Mouse (Mus musculus) liver, embryonic 14.5 days (tissue): ENCODE results near the gene Sqstm1. TPM values are rescaled to one million over a fixed set of nuclear protein-coding genes. Genes with fewer than 3 reads are reported as not detected.
A peak's percentile ranks its signal among the peaks of the same experiment; 100 is the strongest.

ENCODE experiments used
- ATAC-seq: fragments of 200-750 bp; cut with Nextera tagmentation; 2 replicates; pipeline ENCODE4 v1.8.0; 2017; ENCODE audit warnings: moderate number of reproducible peaks, mild to moderate bottlenecking, moderate library complexity; ENCODE audit not compliant: insufficient read depth
- DNase-seq, 3 experiments: peaks; one replicate each; pipeline ENCODE4 v3.0.0-alpha.2; 2012 to 2013; ENCODE audit warnings: low read depth in 3 of 3, low spot score in 3 of 3
- H3K27ac ChIP-seq: fragments of 300-500 bp; sonication (generic); 2 replicates; pipeline ENCODE4 v1.5.1; 2014; ENCODE audit warnings: moderate library complexity, mild to moderate bottlenecking, control low read depth, inconsistent platforms
- H3K27me3 ChIP-seq: fragments of 300-500 bp; sonication (generic); 2 replicates; pipeline ENCODE4 v1.6.1; 2014; ENCODE audit warnings: mild to moderate bottlenecking, low read length, moderate library complexity; ENCODE audit not compliant: control insufficient read depth, insufficient read depth
- H3K36me3 ChIP-seq: fragments of 300-500 bp; sonication (generic); replicated peaks from 2 replicates; pipeline ENCODE4 v1.6.1; 2014; ENCODE audit warnings: low read depth; ENCODE audit not compliant: control insufficient read depth, insufficient read depth
- H3K4me1 ChIP-seq, 2 experiments: fragments of 200-500 bp in 1 of 2; fragments of 300-500 bp in 1 of 2; sonication (generic) in 1 of 2; replicated peaks; 2 replicates each; pipeline ENCODE4 v1.6.1; 2012 to 2014; ENCODE audit warnings: antibody characterized with exemption in 1 of 2, inconsistent platforms in 1 of 2, low read length in 1 of 2; ENCODE audit not compliant: control insufficient read depth in 2 of 2, insufficient read depth in 2 of 2
- H3K4me2 ChIP-seq: fragments of 300-500 bp; sonication (generic); 2 replicates; pipeline ENCODE4 v1.6.1; 2014; ENCODE audit warnings: low read depth, mild to moderate bottlenecking, control low read depth, moderate library complexity
- H3K4me3 ChIP-seq, 2 experiments: fragments of 200-500 bp in 1 of 2; fragments of 300-500 bp in 1 of 2; sonication (generic) in 1 of 2; 2 replicates each; pipeline ENCODE4 v1.5.1; 2012 to 2014; ENCODE audit warnings: low read depth in 2 of 2, low read length in 2 of 2, mild to moderate bottlenecking in 2 of 2, control low read depth in 1 of 2, inconsistent platforms in 1 of 2, moderate library complexity in 1 of 2; ENCODE audit not compliant: insufficient read depth in 1 of 2
- H3K9ac ChIP-seq: fragments of 300-500 bp; sonication (generic); replicated peaks from 2 replicates; pipeline ENCODE4 v1.6.1; 2014; ENCODE audit warnings: mild to moderate bottlenecking, control low read depth, moderate library complexity
- H3K9me3 ChIP-seq: fragments of 300-500 bp; sonication (generic); 2 replicates; pipeline ENCODE4 v1.6.1; 2016; ENCODE audit warnings: low read length, mixed read lengths; ENCODE audit not compliant: control insufficient read depth
- CTCF ChIP-seq: IDR thresholded peaks from 2 replicates; pipeline ENCODE4 v1.5.1; 2016; ENCODE audit warnings: antibody characterized with exemption, low read depth, control low read depth
- EP300 ChIP-seq: IDR thresholded peaks from 2 replicates; pipeline ENCODE4 v1.6.1; 2016; ENCODE audit warnings: antibody characterized with exemption, low read depth
- WGBS: fragments of 180-500 bp; shearing (Covaris S2); extraction: QIAGEN DNeasy Blood & Tissue Kit; methylation state at CpG from one replicate; pipeline ENCODE4 v1.1.7; 2014; ENCODE audit not compliant: insufficient replicate concordance; 5-methylcytosine and 5-hydroxymethylcytosine counted together
- polyA plus RNA-seq, 2 experiments: library from polyadenylated mRNA; depleted of rRNA in 1 of 2; stranded (reverse) in 1 of 2; unstranded in 1 of 2; fragments of >200 nt; fragmentation: Nextera tagmentation in 1 of 2; extraction: Ambion mirVana in 1 of 2; gene quantifications; 2 replicates each; pipeline versions ENCODE4 v1.2.1 to v1.2.3; 2012 to 2014

The Sqstm1 gene
- polyA plus RNA-seq, 2 experiments: 43.7 to 103 TPM

DNA sequence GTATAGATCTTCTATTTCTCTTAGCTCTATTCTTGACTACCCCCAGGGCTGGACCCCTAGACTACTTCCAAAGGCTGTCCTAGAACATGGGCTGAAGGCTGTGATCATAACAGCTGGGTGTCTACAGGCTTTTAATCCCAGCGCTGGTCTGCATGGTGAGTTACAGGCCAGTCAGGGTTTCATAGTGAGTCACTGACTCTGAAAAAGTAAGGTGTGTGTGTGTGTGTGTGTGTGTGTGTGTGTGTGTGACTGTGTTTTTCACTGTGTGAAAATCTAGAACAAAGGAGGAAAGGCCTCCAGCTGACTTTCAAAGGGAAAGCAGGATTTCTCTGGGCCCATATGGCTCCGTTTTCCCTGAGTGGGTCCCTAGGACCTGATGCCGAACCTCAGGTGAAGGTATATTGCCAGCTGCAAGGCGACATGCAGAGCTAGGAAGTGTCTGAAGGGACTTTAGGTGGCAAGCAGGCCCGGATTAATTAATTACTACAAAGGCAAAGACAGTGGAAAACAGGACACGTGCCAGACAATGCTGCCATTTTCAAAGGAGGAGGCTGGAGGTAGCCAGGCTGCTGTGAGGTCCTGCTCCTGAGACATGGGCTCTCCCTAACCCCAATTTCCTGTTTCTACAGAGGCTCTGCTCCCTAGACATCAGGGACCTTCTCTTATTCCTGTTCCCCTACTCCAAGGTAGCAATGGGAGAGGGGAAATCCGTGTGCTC, 12.1 kb upstream of the Sqstm1 start:
- Histone ChIP-seq H3K4me3 (peak overlapping the region in 1 of 2 experiments; percentile 89; a peak in 3 of 4 replicates), H3K4me2 (peak overlapping the region; percentile 92), H3K9me3 (no peaks in the 10 kb centered on the region), H3K27ac (peak overlapping the region; percentile 98), H3K4me1 (peaks cover 28 to 37% of the 10 kb centered on the region in 2 experiments), H3K27me3 (no peaks in the 10 kb centered on the region), H3K9ac (peak overlapping the region; percentile 98), H3K36me3 (no peaks in the 10 kb centered on the region; the same call in 1 of the 2 replicates)
- no peak for DNase-seq
- TF ChIP-seq EP300 (no peak), CTCF (no peak)
- WGBS: 60% methylated on average over 7 of the region's 7 CpGs
- ATAC-seq: no peak

DNA sequence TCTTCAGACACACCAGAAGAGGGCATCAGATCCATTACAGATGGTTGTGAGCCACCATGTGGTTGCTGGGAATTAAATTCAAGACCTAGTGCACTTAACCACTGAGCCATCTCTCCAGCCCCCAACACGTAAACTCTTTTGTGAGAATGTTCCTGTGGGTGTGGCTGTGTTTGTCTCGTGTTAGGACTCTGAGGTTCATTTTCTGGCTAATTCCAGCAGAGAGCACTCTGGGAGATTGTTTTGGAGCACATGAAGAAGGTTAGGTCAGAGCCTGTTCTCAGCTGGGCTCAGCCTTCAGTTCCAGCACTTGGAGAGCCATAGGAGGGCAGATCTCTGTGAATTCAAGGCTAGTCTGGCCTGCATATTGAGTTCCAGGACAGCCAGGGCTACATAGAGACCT, 9.2 kb upstream of the Sqstm1 start:
- H3K36me3 ChIP-seq: no peaks in the 10 kb centered on the region

DNA sequence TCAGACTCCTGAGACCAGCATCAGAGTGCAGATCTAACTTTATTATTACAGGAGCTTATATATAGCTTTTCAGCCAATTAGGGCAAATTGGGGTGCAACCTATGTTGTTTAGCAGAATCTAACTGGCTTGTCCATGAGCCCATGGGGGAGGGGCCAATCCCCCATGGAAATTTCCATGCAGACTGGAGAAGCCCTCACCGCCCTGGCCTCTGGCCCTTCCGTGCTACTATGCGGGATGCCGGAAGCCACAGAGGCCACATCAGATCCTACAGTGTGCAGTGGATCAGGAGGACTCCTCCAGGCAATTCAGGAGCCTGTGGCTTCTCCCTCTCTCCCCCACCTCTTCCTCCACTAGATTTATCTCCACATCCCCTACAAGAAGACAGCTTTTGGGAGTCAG, 7.2 kb upstream of the Sqstm1 start:
- Histone ChIP-seq H3K4me1 (peaks cover 25 to 43% of the 10 kb centered on the region in 2 experiments), H3K27ac (no peak overlapping the region), H3K4me2 (no peak overlapping the region), H3K9ac (no peak overlapping the region), H3K9me3 (no peaks in the 10 kb centered on the region), H3K27me3 (no peaks in the 10 kb centered on the region), H3K36me3 (no peaks in the 10 kb centered on the region), H3K4me3 (no peak overlapping the region)
- WGBS: 59% methylated on average over 4 of the region's 4 CpGs
- TF ChIP-seq CTCF (no peak), EP300 (no peak)
- no peak for DNase-seq
- no peak for ATAC-seq

More for the DNA sequence above, 9.2 kb upstream of the Sqstm1 start:
- Histone ChIP-seq H3K27me3 (no peaks in the 10 kb centered on the region), H3K9ac (no peak overlapping the region), H3K9me3 (no peaks in the 10 kb centered on the region), H3K27ac (no peak overlapping the region), H3K4me3 (no peak overlapping the region), H3K4me2 (no peak overlapping the region), H3K4me1 (peaks cover 36 to 51% of the 10 kb centered on the region in 2 experiments)
- ATAC-seq (no peak), DNase-seq (no peak)
- TF ChIP-seq CTCF: peak; percentile 12; the same call in 1 of the 2 replicates
- no peak for TF ChIP-seq EP300
- 41% methylated on average over 2 of the region's 2 CpGs for WGBS

DNA sequence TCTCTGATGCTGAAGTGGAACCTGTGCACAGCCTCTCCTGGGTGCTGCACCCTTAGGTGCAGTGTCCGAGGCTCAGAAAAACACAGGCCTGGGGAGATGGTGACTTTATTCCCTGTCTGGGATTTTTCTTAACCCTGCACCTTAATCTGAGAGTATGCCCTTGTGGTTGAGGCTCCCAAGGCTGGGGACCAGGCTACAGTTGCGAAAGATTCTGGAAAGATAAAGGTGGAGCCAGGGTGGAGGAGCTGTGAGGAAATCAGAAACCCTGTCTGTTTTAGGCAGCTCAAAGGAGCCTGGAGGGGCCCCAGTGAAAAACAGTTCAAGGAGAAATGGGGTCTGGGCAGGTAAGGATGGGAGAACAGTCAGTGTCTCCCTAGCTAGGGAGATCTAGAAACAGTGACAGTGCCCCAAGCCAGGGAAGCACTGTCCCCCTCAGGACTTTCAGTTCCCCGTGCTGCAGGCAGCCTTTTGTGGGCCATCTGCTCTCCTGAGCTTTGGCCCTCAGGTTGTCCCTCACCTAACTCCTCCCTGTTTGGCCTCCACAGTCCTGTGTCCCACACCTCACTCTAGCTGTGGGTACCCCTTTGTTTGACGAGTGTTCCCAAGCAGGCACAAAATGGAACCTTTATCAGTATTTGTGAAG, 6.2 kb upstream of the Sqstm1 start:
- WGBS: 58% methylated on average over 4 of the region's 4 CpGs
- Histone ChIP-seq H3K4me2 (no peak overlapping the region), H3K27ac (no peak overlapping the region), H3K9ac (no peak overlapping the region), H3K4me1 (peaks cover 25 to 47% of the 10 kb centered on the region in 2 experiments), H3K36me3 (no peaks in the 10 kb centered on the region), H3K9me3 (no peaks in the 10 kb centered on the region), H3K27me3 (no peaks in the 10 kb centered on the region), H3K4me3 (no peak overlapping the region)
- ATAC-seq (no peak), DNase-seq (no peak)
- TF ChIP-seq EP300 (no peak), CTCF (no peak)

DNA sequence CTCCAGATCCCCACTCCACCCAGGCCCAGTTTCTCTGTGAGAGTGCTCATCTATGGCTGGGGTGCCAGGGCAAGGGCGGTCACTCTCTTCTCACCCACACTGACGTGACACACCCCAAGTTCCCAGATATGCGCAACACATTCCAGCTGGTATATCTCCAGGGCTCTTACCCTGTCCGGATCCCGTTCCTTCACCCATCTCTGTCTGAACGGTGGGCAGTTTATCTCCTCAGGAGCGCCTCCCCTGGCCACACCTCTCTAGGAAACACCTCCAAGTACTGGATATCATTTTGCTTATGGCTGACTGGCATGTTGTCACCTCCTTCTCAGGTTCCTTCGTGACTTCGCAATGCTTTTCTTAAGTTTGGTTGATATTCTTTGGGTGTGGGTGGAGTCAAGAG, 5.0 kb upstream of the Sqstm1 start:
- no peak for DNase-seq
- TF ChIP-seq CTCF: no peak
- no peak for TF ChIP-seq EP300
- H3K4me1 ChIP-seq: peaks cover 35 to 55% of the 10 kb centered on the region in 2 experiments
- no peaks in the 10 kb centered on the region for H3K9me3 ChIP-seq
- WGBS: 44% methylated on average over 9 of the region's 9 CpGs
- H3K27me3 ChIP-seq: no peaks in the 10 kb centered on the region
- peak overlapping the region; percentile 4; the same call in 1 of the 2 replicates for H3K4me2 ChIP-seq
- no peak for ATAC-seq
- H3K27ac ChIP-seq: 0 out of 2 replicates have a peak overlapping the region, but pooled peaks have one; percentile 4
- no peak overlapping the region for H3K9ac ChIP-seq
- H3K36me3 ChIP-seq: no peaks in the 10 kb centered on the region
- H3K4me3 ChIP-seq: no peak overlapping the region
